Mouse (Mus musculus) megakaryocyte, embryonic 14.5 days (primary cell): ENCODE results near the gene Hoxb9. TPM values are rescaled to one million over a fixed set of nuclear protein-coding genes. Genes with fewer than 3 reads are reported as not detected.

Source experiments
- H3K27me3 ChIP-seq: replicated peaks from 2 replicates; pipeline ENCODE3; 2012; ENCODE audit warnings: inconsistent platforms
- H3K36me3 ChIP-seq: replicated peaks from 2 replicates; pipeline ENCODE3; 2012; ENCODE audit warnings: low read length, inconsistent platforms, mixed read lengths
- H3K4me1 ChIP-seq: 2 replicates; pipeline ENCODE4 v1.6.1; 2012; ENCODE audit warnings: inconsistent platforms
- H3K4me3 ChIP-seq: replicated peaks from 2 replicates; pipeline ENCODE3; 2012; ENCODE audit warnings: moderate library complexity, mild to moderate bottlenecking, inconsistent platforms
- H3K9me3 ChIP-seq: 2 replicates; pipeline ENCODE4 v1.6.1; 2012; ENCODE audit warnings: inconsistent platforms
- FLI1 ChIP-seq: IDR thresholded peaks from 2 replicates; pipeline ENCODE4 v1.6.1; 2012; ENCODE audit warnings: low read length, inconsistent platforms, mixed read lengths
- GATA1 ChIP-seq: IDR thresholded peaks from 3 replicates; pipeline ENCODE4 v1.6.1; 2012; ENCODE audit warnings: mixed read lengths, low read length, inconsistent platforms, borderline replicate concordance
- polyA plus RNA-seq: library from polyadenylated mRNA; stranded (reverse); fragments of >175 nt; gene quantifications from 2 replicates; pipeline ENCODE4 v1.2.3, GENCODE M21; 2012; ENCODE audit warnings: low replicate concordance; ENCODE audit not compliant: insufficient read depth

Hoxb9 gene
- polyA plus RNA-seq, 1 experiment: 0.09 TPM

GRCm38 (mm10) chr11:96277151-96278044 is 6.1 kb downstream of the Hoxb9 start:
- H3K4me1 ChIP-seq: peaks cover 9% of the 10 kb centered on the region
- H3K4me3 ChIP-seq: no peak overlapping the region
- peaks cover 97% of the 10 kb centered on the region for H3K27me3 ChIP-seq
- H3K36me3 ChIP-seq: no peaks in the 10 kb centered on the region
- TF ChIP-seq FLI1 (no peak), GATA1 (no peak)
- no peaks in the 10 kb centered on the region for H3K9me3 ChIP-seq

- Histone ChIP-seq H3K4me3 (no peak overlapping the region), H3K9me3 (no peaks in the 10 kb centered on the region), H3K4me1 (peaks cover 14% of the 10 kb centered on the region), H3K27me3 (peaks cover 97% of the 10 kb centered on the region), H3K36me3 (no peaks in the 10 kb centered on the region)
- TF ChIP-seq FLI1 (no peak), GATA1 (no peak)
Observed at GRCm38 (mm10) chr11:96278324-96278723, 7.1 kb downstream of the Hoxb9 start.

- H3K36me3 ChIP-seq: no peaks in the 10 kb centered on the region
- no peak for TF ChIP-seq GATA1
- no peak for TF ChIP-seq FLI1
- no peaks in the 10 kb centered on the region for H3K9me3 ChIP-seq
- H3K4me1 ChIP-seq: peaks cover 14% of the 10 kb centered on the region
- H3K27me3 ChIP-seq: peaks cover 97% of the 10 kb centered on the region
- H3K4me3 ChIP-seq: no peak overlapping the region
Observed at GRCm38 (mm10) chr11:96278773-96279172, 7.5 kb downstream of the Hoxb9 start.

GRCm38 (mm10) chr11:96279421-96280233 is 8.4 kb downstream of the Hoxb9 start:
- Histone ChIP-seq H3K4me1 (peaks cover 22% of the 10 kb centered on the region), H3K27me3 (peaks cover 97% of the 10 kb centered on the region), H3K36me3 (no peaks in the 10 kb centered on the region), H3K9me3 (no peaks in the 10 kb centered on the region), H3K4me3 (no peak overlapping the region)
- TF ChIP-seq FLI1: no peak
- no peak for TF ChIP-seq GATA1

- no peak for TF ChIP-seq FLI1
- no peak for TF ChIP-seq GATA1
- Histone ChIP-seq H3K4me1 (peaks cover 30% of the 10 kb centered on the region), H3K36me3 (no peaks in the 10 kb centered on the region), H3K4me3 (no peak overlapping the region), H3K27me3 (peaks cover 97% of the 10 kb centered on the region), H3K9me3 (no peaks in the 10 kb centered on the region)
Observed at GRCm38 (mm10) chr11:96280399-96281378, 9.4 kb downstream of the Hoxb9 start.

GRCm38 (mm10) chr11:96281396-96281795 is 10.1 kb downstream of the Hoxb9 start:
- TF ChIP-seq FLI1: no peak
- TF ChIP-seq GATA1: no peak
- peaks cover 97% of the 10 kb centered on the region for H3K27me3 ChIP-seq
- H3K36me3 ChIP-seq: no peaks in the 10 kb centered on the region
- H3K9me3 ChIP-seq: no peaks in the 10 kb centered on the region
- H3K4me1 ChIP-seq: peaks cover 37% of the 10 kb centered on the region
- H3K4me3 ChIP-seq: no peak overlapping the region

- H3K36me3 ChIP-seq: no peaks in the 10 kb centered on the region
- no peak within 1 kb of the TSS for H3K4me3 ChIP-seq
- peaks cover 42% of the 10 kb centered on the region for H3K4me1 ChIP-seq
- peaks cover 97% of the 10 kb centered on the region for H3K27me3 ChIP-seq
- no peak for TF ChIP-seq FLI1
- TF ChIP-seq GATA1: no peak
- no peaks in the 10 kb centered on the region for H3K9me3 ChIP-seq
Observed at GRCm38 (mm10) chr11:96281855-96282570, 10.8 kb downstream of the Hoxb9 start, which contains the start of gene Hoxb8. Gene Hoxb8, plus strand, starts transcription at chr11:96281905.

- Histone ChIP-seq H3K27me3 (peaks cover 97% of the 10 kb centered on the region), H3K4me3 (peak overlapping the region; percentile 50), H3K36me3 (no peaks in the 10 kb centered on the region), H3K9me3 (no peaks in the 10 kb centered on the region), H3K4me1 (peaks cover 39% of the 10 kb centered on the region)
- TF ChIP-seq GATA1 (no peak), FLI1 (no peak)
Observed at GRCm38 (mm10) chr11:96282795-96283430, 11.7 kb downstream of the Hoxb9 start.
